Mouse (Mus musculus): ENCODE measurements at regions not wholly inside any gene's neighbourhood (a gene's known extent, or its start where the extent isn't known, plus 50 kb on each side); places are given as distances from the start of the nearest gene placed in this dataset.

- no peak for DNase-seq
Measured at GRCm38 (mm10) chr19:52878812-52879502, 161.1 kb downstream of the Xpnpep1 start.

GRCm38 (mm10) chr19:52866635-52867034 lies 173.4 kb downstream of the Xpnpep1 start:
- DNase-seq: no peak

DNA sequence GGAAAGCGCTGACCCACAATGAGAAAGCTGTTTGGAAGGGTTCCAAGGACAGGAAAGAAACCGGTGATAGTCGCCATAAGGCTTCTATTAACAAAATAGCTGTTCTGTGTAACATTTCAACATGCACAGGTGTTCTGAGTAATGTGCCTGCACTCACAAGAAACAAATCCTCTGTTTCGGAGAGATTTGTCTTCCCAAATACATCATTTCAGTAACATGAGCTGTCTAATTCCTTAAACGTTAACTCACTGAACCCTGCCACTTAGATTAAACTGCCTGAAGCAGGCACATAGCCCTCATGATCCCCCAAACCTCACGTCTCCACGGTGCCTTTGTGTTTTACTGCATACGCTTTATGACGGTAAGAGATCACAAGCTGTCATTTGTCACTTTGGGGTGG lies 178.4 kb downstream of the Xpnpep1 start:
- no peak for DNase-seq

DNA sequence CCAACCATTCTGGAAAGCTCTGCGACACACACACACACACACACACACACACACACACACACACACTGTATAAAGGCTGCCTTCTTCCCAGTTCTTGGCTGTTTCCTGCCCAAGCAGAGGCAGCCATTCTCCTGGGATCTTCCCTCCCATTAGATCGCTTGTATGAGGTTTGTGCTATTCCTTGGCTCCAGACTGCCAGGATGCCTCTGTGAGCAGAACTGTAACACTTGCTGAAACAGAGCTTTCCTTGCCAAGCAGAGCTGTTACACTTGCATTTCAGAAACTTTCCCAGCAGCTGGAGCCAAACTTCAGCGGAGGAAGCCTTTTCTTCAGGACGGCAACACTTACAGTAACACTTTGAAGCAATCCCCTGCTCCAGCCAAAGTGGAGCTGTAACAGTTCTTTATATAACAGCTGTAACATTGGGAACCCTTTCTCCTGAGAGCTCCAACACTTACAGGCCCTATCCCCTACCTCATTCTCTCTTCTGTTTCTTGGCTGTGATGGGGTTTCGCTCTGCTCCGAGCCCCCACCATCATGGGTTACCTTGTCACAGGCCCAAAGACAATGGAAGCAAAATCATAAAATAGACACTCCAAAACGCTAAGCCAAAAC lies 185.8 kb downstream of the Xpnpep1 start:
- peak; percentile 3 to 5 for DNase-seq

DNA sequence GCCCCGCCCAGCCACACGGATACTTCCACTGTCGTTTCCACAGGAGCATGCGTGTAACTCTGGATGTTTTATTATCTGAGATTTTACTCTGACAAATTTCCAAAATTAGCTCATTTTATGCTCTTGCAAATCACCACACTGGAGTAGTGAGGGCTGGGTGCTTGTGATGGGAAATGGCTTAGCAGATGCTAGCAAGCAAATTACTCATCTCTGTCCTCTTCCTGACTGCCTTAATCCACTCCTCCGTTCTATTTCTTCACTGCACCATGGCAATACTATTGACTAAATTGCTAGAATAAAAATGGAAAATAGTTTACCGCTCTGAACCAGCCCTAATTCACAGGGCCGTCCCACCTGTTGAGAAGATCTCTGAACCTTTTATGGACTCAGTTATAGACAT lies 223.8 kb downstream of the Xpnpep1 start:
- DNase-seq: no peak

DNA sequence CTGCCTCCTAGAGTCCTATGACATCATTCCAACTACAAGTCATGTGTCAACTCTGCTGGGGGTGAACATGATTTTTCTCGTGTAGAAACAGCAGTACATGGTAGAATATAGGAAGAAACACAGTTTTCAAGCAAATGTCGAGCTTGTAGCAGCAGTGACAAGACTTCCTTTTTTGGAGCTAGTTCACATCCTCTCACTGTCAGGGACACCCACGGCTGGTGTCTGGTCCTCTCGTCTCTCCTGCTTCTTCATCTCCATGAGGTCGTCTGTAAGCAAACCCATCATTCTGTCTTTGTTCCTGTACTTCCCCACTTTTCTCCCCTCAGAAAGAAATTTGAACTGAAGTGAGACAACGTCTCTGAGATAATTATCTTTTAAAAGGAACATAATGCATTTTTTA lies 228.0 kb downstream of the Xpnpep1 start:
- DNase-seq: no peak

GRCm38 (mm10) chr19:52788802-52789201 lies 251.2 kb downstream of the Xpnpep1 start:
- DNase-seq: no peak

- peak; percentile 12 to 21 for DNase-seq
Measured at GRCm38 (mm10) chr19:52768761-52769388, 271.1 kb downstream of the Xpnpep1 start.

- no peak for DNase-seq
Measured at GRCm38 (mm10) chr19:52768117-52768516, 271.9 kb downstream of the Xpnpep1 start.

- no peak for DNase-seq
Measured at GRCm38 (mm10) chr19:52738946-52739345, 301.1 kb downstream of the Xpnpep1 start.

DNA sequence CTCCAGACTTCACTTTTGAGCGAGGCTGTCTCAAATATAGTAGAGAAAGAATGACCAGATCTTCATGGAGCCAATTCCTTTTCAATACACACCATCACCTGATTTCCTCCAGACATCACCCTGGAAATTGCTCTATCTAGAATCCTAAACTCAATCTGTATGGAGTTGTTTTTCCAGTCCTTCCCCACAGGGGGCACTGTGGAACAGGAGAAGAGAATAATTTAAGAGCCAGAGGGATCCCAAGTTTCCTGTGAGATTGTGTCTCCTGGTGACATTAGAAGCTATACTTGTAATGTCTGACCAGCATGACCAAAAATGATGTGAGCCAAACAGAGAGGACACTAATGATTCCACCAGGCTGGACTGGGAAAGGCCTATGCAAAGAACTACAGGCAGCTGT lies 318.2 kb downstream of the Xpnpep1 start:
- DNase-seq: peak; percentile 13 to 18

- no peak for DNase-seq
Measured at GRCm38 (mm10) chr19:52715359-52715758, 324.7 kb downstream of the Xpnpep1 start.

DNA sequence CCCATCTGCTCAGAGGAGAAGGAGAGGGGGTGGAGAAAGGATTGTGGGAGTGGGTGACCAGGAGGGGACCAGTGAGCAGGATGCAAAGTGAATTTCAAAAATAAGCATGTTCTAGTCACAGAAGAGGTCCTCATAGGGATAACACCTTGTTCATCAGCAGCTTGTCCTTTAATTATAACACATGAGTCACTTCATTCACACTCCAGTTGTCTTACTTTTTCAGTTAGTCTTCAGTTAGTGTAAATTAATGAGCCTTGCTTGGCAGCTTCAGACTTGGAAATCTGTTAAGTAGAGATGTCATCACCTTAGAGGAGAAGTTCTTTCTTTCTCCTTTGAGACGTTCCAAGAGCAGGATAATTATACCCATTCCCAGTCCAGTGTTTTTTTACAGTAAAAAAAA lies 332.3 kb downstream of the Xpnpep1 start:
- DNase-seq: no peak

- peak; percentile 18 for DNase-seq
Measured at GRCm38 (mm10) chr19:52661009-52661408, 379.0 kb downstream of the Xpnpep1 start.

DNA sequence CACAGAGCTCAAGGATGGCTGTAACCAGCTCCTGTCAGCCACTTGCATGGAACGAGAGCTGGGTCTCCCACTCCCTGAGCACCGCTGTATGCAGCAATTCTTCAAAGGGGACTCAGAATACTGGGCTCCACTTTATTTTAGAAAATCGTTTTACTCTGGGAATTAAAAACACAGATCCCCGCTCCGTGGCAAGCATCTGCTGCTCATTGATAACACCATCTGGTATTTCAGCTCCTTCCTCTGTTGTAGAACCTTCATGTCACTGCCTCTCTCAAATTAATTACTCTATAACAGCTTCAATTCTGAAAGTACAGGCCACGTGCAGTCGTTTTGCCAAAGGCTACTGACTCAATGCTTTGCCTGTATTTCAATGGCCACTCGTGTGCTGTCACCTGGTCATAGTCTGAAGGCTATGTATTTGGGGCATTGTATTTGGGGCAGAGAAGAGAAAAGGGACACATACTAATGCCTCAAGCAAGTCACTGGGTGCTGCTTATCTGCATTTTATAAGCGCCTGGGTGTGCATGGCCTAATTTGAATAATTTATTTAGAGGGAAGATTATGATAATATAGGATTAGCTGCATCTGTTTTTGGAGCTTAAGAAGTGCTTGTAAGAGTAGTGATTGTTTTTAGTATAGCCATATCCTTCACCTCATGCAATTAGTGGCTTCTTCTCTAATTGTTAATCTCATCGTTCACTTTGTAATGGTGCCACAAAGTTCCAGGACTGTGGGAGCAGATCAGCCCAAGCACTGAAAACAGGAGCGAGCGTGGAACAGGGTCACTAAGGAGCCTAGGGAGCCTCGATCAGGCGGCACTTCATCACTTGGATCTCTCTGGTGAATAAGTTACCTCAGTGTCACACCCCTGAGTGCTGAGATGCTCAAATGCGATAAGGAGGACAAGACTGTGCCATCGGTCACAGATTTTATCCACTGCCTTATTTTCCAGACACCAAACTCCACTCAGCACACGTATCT lies 383.3 kb downstream of the Ins1 start:
- peak; percentile 9 to 10 for DNase-seq

DNA sequence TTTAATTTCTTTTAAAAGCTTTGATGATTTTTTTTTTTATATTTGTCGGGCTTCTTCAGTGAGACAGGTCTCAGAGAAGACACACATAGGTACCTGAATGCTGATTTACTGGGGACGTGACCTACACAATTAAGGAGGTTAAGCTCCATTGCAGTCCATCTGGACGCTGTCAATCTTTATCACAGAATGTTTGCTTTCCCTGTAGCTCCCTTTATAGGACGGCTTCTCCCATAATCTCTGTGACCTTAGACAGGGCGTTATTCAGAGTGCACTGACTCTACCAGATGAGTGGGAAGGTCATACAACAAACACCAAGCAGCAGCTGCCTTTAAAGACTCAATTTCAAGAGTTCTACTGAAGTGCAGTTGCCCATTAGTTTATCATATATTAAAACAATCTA lies 376.1 kb downstream of the Ins1 start:
- no peak for DNase-seq

DNA sequence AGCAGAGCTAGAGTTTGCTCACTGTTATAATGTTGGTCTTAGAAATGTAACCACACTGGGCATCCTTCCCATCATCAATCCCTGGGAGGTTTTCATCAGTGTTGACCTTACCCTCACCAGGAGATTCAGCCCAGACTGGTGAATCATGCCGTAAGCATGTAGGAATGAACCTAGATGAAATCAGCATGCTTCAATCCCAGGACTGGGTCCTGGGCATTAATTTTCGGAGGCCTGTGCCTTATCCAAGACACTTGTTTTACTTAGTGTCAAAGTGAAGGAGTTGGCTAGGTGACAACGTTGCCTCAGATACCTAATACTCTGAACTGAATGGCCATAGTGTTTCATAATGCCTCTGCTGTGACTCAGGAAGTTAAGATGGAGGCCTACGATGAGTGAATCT lies 368.4 kb downstream of the Ins1 start:
- DNase-seq: no peak

- no peak for DNase-seq
Measured at GRCm38 (mm10) chr19:52624310-52624709, 360.2 kb downstream of the Ins1 start.

DNA sequence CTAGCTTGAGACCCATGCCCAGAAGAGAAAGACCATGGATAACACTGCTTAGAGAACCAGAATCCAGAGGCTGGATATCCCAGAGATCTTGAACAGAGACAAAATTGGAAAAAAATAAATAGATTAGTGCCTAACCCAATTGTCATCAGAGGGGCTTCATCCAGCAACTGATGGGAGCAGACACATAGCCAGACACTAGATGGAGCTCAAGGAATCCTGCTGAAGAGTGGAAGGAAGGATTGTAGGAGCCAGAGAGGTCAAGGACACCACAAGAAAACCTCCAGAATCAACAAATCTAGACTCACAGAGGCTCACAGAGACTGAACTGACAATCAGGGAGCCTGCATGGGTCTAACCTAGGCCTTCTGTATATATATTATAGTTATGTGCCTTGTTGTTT lies 359.4 kb downstream of the Ins1 start:
- DNase-seq: peak; percentile 32 to 40

DNA sequence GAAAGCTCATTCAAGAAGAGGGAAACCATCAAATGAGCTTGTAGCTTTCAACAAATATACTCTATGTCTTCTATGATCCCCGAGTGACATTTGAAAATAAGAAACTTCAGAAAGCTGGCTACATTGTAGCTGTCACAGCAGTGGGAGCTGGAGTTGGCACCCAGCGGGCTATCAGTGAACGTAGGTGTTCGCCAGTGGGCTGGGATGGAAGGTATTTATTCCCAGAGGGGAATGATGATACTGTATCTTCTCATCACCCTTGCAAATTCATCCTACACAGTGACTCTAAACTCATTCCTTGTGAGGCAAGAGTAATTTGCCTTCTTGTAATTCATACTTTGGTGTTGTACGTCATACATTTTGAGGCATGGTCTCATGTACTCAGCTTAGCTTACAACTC lies 349.3 kb downstream of the Ins1 start:
- DNase-seq: no peak

DNA sequence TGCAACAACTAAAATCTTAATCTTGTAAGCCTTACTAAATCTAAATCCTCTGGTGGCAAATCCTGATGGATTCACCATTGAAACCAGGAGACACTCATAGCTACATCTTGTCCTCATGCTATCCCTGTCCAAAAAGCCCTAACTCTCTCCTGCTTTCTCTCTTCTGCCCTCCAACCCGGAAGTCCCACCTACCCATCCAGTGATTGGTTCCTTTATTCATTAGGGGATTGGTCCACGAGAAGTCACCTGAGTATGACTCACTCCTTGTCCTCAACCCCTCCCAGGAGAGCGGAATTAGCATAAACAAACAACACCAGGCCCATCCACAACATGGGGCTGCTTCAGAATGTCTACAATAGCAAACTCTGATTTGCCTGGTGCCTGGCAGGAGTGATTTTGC lies 342.8 kb downstream of the Ins1 start:
- no peak for DNase-seq

- no peak for DNase-seq
Measured at GRCm38 (mm10) chr19:52600410-52600809, 336.3 kb downstream of the Ins1 start.

GRCm38 (mm10) chr19:52565401-52565800 lies 301.3 kb downstream of the Ins1 start:
- DNase-seq: no peak
